Mouse (Mus musculus): ENCODE measurements at regions not wholly inside any gene's neighbourhood (a gene's known extent, or its start where the extent isn't known, plus 50 kb on each side); places are given as distances from the start of the nearest gene placed in this dataset.
"Not testable (repeated sequence)": the region's sequence is repeated elsewhere in the genome, so short reads cannot be mapped to it uniquely, and the experiment has no call there.

DNA sequence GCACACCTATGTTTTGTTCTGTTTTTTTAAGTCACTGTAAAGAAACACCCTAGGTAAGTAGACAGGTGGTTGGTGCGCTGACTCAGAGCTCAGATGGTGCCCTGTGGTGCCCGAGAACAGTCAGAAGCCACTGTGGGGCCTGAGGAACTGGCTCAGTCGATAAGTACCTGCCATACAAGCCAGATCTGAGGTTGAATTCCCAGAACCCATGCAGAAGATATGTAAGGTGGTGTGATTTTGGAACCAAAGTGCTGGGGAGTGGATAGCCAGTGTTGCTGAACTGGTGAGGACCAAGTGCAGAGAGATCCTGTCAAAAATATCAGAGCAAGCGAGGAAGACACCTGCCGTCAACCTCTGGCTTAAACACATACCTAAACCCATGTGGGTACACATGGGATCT, 65.4 kb downstream of the Chst1 start:
- no peak for DNase-seq (ENCODE audit: extremely low spot score, low spot score)

DNA sequence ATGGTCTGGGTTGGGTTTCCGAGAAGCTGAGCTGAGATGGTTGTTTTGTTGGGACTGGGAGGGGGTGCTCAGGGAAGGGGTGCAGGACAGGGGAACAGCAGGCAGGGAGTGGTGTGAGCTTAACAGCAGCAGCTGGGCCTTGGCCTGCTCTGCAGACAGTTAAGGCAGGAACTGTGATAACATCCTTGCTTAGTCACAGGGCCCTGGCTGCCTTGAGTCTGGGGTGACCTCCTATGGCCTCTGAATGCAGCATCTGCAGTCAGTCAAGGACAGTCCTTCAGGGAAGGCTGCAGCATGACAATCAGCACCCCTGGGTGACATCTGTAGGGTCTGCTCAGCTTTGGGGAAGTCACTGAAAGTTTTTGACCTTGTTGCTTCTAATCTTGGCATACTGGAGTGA, 67.7 kb downstream of the Chst1 start:
- no peak for DNase-seq (ENCODE audit: extremely low spot score, low spot score)

DNA sequence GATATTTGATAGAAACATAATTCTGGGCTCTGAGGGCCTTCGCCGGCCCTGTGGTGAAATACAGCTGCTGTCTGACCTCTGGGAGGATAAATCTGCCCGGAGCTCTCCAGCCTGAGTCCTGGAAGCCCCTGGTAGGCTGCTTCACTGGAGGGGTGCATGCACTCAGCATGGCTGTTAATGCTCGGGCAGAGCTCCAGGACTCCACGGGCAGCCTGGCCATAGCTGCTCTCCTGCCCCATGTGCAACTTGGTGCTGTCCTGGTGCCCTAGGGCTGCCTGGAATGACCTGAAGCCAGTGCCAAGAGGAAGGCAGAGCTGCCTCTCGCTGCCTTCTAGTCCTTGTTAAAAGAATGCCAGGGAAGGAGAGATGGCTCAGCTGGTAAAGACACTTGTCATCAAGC, 68.2 kb downstream of the Chst1 start:
- no peak for DNase-seq (ENCODE audit: extremely low spot score, low spot score)

DNA sequence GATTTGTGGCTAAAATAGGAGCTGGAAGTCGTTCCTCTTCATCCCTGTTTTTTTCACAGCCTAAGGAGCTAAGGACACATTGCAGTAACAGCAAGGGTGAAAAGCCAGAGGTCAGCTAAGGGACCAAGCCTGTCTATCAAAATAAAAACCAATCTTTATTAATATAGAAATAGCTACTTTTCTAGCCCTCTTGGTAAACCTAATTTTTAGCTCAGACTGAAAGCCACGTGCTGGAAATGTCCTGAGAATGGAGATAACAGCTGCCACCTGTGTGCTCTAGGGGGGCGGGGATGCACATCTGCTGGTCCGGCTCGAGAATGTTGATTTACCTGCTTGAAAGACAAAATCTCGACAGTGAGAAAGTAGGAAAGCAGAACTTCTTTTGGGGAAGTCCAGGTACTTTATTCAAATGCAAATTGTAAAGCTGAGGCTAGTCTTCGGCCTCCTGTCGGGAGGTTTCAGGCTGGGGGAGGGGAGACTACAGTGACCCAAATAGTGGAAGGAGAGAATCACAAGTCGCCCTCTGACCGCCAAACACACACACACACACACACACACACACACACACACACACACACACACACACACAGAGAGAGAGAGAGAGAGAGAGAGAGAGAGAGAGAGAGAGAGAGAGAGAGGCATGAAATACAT, 70.0 kb downstream of the Chst1 start:
- DNase-seq (ENCODE audit: extremely low spot score, low spot score): not testable (repeated sequence)

GRCm38 (mm10) chr2:92671586-92671985, 72.1 kb downstream of the Chst1 start:
- peak; percentile 63 for DNase-seq (ENCODE audit: extremely low spot score, low spot score)

DNA sequence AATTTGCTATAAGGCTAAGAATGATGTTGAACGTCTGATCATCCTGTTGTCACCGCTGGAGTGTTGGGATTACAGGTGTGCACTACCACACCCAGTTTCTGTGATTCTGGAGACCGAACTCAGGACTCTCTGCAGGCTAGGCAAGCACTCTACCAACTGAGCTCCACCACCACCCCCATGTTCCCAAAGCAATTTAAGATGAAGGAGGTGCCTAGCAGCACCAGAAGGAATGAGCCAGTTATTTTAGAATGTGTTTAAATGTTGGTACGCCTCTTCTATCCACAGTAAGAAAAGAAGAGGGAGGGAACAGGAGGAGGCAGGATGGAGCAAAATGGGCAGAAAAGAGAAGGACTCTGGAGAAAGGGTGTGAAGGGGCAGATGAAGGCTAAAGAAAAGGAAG, 72.6 kb downstream of the Chst1 start:
- DNase-seq (ENCODE audit: extremely low spot score, low spot score): no peak

GRCm38 (mm10) chr2:92673064-92673813, 73.7 kb downstream of the Chst1 start:
- no peak for DNase-seq (ENCODE audit: extremely low spot score, low spot score)

DNA sequence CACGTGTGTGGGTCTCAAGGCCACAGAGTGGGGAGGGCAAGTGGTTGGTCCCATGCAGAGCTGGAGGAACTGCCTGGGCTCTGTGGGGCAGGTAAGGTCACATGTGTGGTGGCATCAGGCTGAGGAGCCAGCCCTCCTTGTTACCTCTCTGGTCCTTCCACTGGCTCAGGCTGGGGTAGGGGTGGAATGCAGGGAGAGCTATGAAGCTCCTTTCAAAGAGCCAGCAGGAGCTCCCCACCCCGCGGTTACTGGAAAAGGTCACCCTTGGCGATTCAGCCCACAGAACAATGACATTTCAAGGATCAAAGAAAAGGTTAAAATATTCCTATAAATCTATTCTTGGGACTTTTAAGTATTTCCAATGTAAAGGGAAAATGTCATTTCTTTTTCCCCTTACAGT, 74.4 kb downstream of the Chst1 start:
- no peak for DNase-seq (ENCODE audit: extremely low spot score, low spot score)

- no peak for DNase-seq (ENCODE audit: extremely low spot score, low spot score)
Measured at GRCm38 (mm10) chr2:92675247-92675646, 75.7 kb downstream of the Chst1 start.

DNA sequence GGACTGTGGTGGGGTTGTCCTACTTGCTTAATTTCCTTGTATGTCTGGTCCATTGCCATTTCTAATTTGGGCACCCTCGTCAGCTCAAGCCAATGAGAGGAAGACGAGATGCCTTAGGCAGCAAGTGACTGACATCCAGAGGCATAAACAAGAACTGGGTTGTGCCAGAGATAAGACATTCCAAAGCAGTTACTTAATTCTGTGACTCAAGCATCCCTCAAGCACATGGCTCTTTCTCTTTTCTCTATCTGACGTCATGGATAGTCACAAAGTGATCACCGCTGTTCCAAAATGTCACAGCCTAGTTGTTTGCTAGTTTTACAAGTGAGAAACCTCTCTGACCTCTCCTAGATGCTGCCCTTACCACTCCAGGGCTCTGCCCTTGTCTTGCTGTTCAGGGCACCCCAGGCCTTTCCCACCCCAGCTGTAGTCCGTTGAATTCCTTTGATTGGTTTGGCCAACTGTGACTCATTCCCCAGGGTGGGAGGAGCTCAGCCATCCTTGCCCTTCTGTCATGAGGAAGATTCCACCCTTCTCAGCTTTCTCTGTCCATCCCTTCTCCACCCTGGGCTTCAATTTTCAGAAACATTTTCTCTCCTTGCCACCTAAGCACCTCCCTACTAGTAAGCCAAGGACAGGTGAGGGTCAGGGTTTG, 78.9 kb downstream of the Chst1 start:
- DNase-seq (ENCODE audit: extremely low spot score, low spot score): no peak

DNA sequence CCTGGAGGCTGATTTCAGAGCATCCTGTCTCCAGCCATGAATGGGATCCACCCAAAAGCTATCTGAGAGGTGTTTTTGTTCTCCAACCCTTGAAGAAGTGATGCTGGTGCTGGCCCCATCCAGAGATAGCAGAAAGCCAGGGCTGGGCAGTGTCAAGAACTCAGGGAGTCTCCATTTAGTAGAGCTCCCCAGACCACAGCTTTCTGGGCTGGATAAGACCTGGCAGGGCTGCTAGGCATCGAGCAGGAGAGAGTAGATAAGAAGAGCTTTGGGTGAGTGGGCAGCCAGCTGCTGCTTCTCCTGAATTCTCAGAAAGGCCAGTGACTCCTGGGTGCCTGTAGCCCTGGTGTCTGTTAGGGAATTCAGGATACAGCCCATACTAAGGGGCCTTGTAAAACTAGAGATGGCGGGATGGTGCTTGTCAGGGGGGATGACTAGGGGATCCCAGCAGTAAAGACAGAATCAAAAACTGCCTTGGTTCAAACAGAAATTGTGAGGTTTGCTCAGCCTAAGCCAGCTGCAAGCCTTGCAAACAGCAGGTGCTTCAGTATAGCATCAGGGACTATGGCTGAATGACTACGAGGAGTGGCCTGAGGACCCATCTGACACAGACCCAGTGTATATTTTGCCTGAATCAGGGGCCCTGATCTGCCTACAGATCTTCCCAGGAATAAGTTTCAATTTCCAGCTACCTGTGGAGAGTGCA, 79.6 kb downstream of the Chst1 start:
- DNase-seq (ENCODE audit: extremely low spot score, low spot score): no peak

GRCm38 (mm10) chr2:92682256-92682655, 82.7 kb downstream of the Chst1 start:
- no peak for DNase-seq (ENCODE audit: extremely low spot score, low spot score)

GRCm38 (mm10) chr2:92687702-92688101, 88.2 kb downstream of the Chst1 start:
- no peak for DNase-seq (ENCODE audit: extremely low spot score, low spot score)

DNA sequence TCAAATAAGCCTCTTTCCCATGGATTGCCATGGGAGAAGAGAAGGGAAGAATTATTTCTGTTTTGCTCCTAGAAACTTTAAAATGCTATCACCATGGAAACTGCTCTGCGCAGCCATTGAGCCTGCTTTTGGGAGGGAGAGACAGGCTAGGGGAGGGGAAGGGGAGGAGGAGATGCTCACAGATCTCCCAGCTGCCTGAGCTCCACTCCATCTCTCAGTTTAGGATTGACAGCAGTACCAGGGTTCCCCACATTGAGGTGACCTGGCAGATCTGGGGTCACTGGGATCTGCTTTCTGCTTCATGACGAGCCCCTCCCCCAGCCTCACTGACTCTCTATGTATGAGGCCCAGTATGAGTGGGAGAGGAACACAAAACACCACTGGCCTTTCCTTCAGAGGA, 89.7 kb downstream of the Chst1 start:
- no peak for DNase-seq (ENCODE audit: extremely low spot score, low spot score)

DNA sequence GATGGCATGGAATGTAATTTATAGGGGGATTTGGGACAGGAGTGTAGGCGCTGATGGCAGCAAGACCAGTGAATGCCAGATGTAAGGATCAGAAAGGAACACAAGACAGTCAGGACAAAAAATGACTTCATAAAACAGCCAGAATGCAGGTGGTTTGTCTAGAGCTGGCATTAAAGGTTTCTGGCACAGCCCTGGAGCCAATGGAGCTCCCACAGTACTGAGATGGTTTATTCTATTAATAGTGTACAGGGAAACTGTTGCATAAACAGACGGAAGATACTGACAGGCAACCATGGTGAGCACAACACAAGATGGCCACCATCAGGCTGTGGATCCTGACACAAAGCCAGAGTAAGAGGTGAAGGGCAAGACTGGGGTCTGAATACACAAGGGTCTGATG, 90.8 kb downstream of the Chst1 start:
- no peak for DNase-seq (ENCODE audit: extremely low spot score, low spot score)

GRCm38 (mm10) chr2:92691438-92691837, 91.9 kb downstream of the Chst1 start:
- no peak for DNase-seq (ENCODE audit: extremely low spot score, low spot score)

- DNase-seq (ENCODE audit: extremely low spot score, low spot score): no peak
Measured at GRCm38 (mm10) chr2:92692623-92693022, 93.1 kb downstream of the Chst1 start.

GRCm38 (mm10) chr2:92693024-92693423, 93.5 kb downstream of the Chst1 start:
- no peak for DNase-seq (ENCODE audit: extremely low spot score, low spot score)

DNA sequence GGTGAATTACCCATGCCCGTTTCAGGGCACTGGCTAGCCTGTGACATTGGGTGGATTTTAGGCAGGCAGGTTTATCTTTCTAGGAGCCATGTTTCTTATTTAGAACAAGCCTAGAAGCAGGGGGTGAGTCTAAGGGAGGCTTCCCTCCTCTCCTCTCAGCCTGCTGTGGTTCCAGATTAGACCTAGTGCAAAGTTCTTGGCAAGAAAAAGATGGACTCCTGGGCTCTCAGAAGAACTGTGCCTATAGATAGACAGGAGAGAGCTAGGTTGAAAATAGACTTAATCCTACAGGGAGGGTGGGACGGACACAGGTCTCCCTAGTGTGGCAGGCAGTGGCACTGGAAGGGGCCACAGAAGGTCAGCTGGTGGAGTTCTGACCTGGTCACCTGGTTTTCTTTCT, 95.3 kb downstream of the Chst1 start:
- no peak for DNase-seq (ENCODE audit: extremely low spot score, low spot score)

DNA sequence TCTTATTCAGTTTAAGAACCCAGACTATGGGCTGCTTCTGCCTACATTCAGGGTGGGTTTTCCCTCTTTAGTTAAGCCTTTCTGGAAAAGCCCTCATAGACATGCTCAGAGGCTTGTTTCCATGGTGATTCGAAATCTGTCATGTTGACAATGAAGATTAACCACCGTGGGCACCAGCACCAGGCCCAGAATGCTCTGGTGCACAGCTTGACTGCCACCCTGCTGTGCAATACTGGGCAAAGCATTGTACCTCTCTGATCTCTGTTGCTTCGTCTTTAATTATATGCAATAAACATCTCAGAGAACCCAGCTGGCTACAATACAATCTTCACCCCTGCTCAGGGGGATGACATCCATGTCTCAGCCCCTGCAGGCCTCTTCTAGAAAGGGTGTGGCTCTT, 96.4 kb downstream of the Chst1 start:
- no peak for DNase-seq (ENCODE audit: extremely low spot score, low spot score)

- no peak for DNase-seq (ENCODE audit: extremely low spot score, low spot score)
Measured at GRCm38 (mm10) chr2:92697721-92698120, 98.2 kb downstream of the Chst1 start.

DNA sequence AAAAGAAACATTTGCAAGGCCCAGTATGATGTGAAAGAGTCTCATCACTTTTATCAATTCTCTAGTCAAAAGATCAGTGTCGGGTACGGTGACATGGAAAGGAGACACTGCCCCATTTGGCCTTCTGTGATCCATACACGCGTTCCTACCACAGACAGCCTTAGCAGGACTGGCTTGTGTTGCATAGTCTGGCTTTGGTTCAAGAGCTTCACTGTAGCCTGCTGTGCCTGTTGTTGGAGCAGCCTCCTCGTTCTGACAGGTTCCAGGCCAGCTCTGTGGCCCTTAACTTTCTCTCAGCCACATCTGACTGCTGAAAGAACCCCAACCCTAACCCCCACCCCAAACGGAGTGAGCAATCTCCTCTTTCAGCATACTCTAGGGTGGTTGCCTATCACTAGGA, 99.9 kb downstream of the Chst1 start:
- DNase-seq (ENCODE audit: extremely low spot score, low spot score): no peak
